Mouse (Mus musculus) monocyte, adult 2 months (primary cell): ENCODE results near the gene Cep68.
A peak's percentile ranks its signal among the peaks of the same experiment; 100 is the strongest.

Source experiments
- DNase-seq, 2 experiments: peaks; one replicate each; pipeline ENCODE4 v3.0.0; 2022; ENCODE audit warnings: low spot score in 2 of 2, low read depth in 1 of 2

The Cep68 gene

GRCm38 (mm10) chr11:20249296-20250110, at the start of gene Cep68:
TSS of gene Cep68 (minus strand) at chr11:20249429.
- DNase-seq, result peak; percentile 80 to 86

- DNase-seq, result no peak
These were observed 35.2 kb upstream of the Cep68 start for GRCm38 (mm10) chr11:20284463-20284862.

- DNase-seq, result no peak
These were observed 33.5 kb upstream of the Cep68 start for GRCm38 (mm10) chr11:20282601-20283219.

- DNase-seq, result no peak
These were observed 31.8 kb upstream of the Cep68 start for GRCm38 (mm10) chr11:20280982-20281381.

- no peak for DNase-seq
These were observed 29.5 kb upstream of the Cep68 start for GRCm38 (mm10) chr11:20278702-20279101.

- DNase-seq, result no peak
These were observed 27.9 kb upstream of the Cep68 start for GRCm38 (mm10) chr11:20277106-20277505.

- no peak for DNase-seq
These were observed 26.7 kb upstream of the Cep68 start for GRCm38 (mm10) chr11:20275974-20276373.

- DNase-seq, result no peak
These were observed 20.7 kb upstream of the Cep68 start for GRCm38 (mm10) chr11:20269885-20270284.

GRCm38 (mm10) chr11:20262628-20263380, 13.6 kb upstream of the Cep68 start:
- DNase-seq, result no peak

GRCm38 (mm10) chr11:20254791-20255190, 5.6 kb upstream of the Cep68 start:
- no peak for DNase-seq

GRCm38 (mm10) chr11:20253088-20253487, 3.9 kb upstream of the Cep68 start:
- DNase-seq, result no peak

- DNase-seq, result no peak
These were observed 1.4 kb upstream of the Cep68 start for GRCm38 (mm10) chr11:20250476-20251178.

GRCm38 (mm10) chr11:20248840-20249239, 389 bp downstream of the Cep68 start:
- DNase-seq, result no peak

GRCm38 (mm10) chr11:20248277-20248676, 952 bp downstream of the Cep68 start:
- no peak for DNase-seq

GRCm38 (mm10) chr11:20247146-20247855, 1.9 kb downstream of the Cep68 start:
- DNase-seq, result no peak

GRCm38 (mm10) chr11:20246616-20247015, 2.6 kb downstream of the Cep68 start:
- no peak for DNase-seq

GRCm38 (mm10) chr11:20245316-20245715, 3.9 kb downstream of the Cep68 start:
- DNase-seq, result no peak

GRCm38 (mm10) chr11:20244336-20245290, 4.6 kb downstream of the Cep68 start:
- no peak for DNase-seq

- DNase-seq, result no peak
These were observed 5.9 kb downstream of the Cep68 start for GRCm38 (mm10) chr11:20243214-20243913.
